Mouse (Mus musculus) cerebellum, adult 2 months (tissue): Measurements from ENCODE around the gene Olfr985.

Source experiments
- CTCF ChIP-seq: fragments of 200-500 bp; IDR thresholded peaks from 2 replicates; pipeline ENCODE4 v1.5.1; 2011; ENCODE audit warnings: low read depth, mild to moderate bottlenecking, control low read depth, low read length, moderate library complexity, borderline replicate concordance; ENCODE audit not compliant: insufficient read depth
- POLR2A ChIP-seq: fragments of 200-500 bp; IDR thresholded peaks from 2 replicates; pipeline ENCODE4 v1.6.1; 2011; ENCODE audit warnings: low read length, control low read depth, borderline replicate concordance; ENCODE audit not compliant: insufficient read depth

DNA sequence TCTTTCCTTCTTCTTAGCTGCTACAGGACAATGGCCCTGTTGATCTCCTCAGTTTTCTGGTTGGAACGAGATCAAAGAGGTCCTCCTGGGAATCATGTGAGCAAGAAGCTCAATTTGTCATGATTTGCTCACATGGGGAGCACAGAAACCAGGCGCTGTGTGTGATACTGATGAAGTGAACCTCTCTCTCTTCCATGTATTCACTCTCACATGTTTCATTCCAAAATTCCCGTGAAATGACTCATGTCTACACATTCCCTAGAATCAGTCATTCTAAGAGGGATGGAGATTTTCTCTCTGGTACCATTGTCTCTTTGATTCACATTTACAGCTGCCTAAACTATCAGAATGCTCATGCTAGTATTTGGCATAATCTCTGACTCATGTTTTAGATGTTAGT is 35.2 kb downstream of the Olfr985 start:
- TF ChIP-seq CTCF: no peak
- no peak for TF ChIP-seq POLR2A
